Mouse (Mus musculus) megakaryocyte progenitor cell, adult 5-6 weeks (primary cell): ENCODE data around the gene Vmn1r235. TPM values are rescaled to one million over a fixed set of nuclear protein-coding genes. Genes with fewer than 3 reads are reported as not detected.
"Not testable (repeated sequence)": the region's sequence is repeated elsewhere in the genome, so short reads cannot be mapped to it uniquely, and the experiment has no call there.

Source experiments
- ATAC-seq: replicated peaks from 2 replicates; pipeline ENCODE4 v1.8.0; 2016; ENCODE audit warnings: mild to moderate bottlenecking, moderate TSS enrichment, inconsistent platforms; ENCODE audit not compliant: poor library complexity
- total RNA-seq, 2 experiments: library from RNA; stranded (forward) in 1 of 2; stranded (reverse) in 1 of 2; fragments of 157-497, 149-512 nt in 1 of 2; fragments of 200-1000 nt in 1 of 2; gene quantifications; 2 replicates each; pipeline versions ENCODE4 v1.2.3 to v1.2.4; 2015 to 2017

Gene Vmn1r235
- not detected in 2 replicates for total RNA-seq (2015)
- not detected in 2 replicates for total RNA-seq (2017)

- ATAC-seq = no peak
Measured at GRCm38 (mm10) chr17:21256111-21256510, at the start of gene Vmn1r235. Gene Vmn1r235 (plus strand): TSS chr17:21256411.

- ATAC-seq = not testable (repeated sequence)
Measured at GRCm38 (mm10) chr17:21211081-21211480, 45.1 kb upstream of the Vmn1r235 start.

GRCm38 (mm10) chr17:21225787-21226186, 30.4 kb upstream of the Vmn1r235 start, which contains the start of gene Vmn1r234:
Gene Vmn1r234 (plus strand): TSS chr17:21226087.
- no peak for ATAC-seq

GRCm38 (mm10) chr17:21231654-21232053, 24.6 kb upstream of the Vmn1r235 start:
- ATAC-seq = peak; percentile 98

GRCm38 (mm10) chr17:21272103-21272502, 15.9 kb downstream of the Vmn1r235 start:
- ATAC-seq = peak; percentile 96

GRCm38 (mm10) chr17:21282642-21283041, 26.4 kb downstream of the Vmn1r235 start, which contains the start of gene Vmn1r236:
Gene Vmn1r236 (plus strand): TSS chr17:21282942.
- no peak for ATAC-seq

GRCm38 (mm10) chr17:21284395-21284794, 28.2 kb downstream of the Vmn1r235 start:
- no peak for ATAC-seq

- ATAC-seq = no peak
Measured at GRCm38 (mm10) chr17:21289695-21290094, 33.5 kb downstream of the Vmn1r235 start.

- no peak for ATAC-seq
Measured at GRCm38 (mm10) chr17:21311565-21311964, 55.4 kb downstream of the Vmn1r235 start, which contains the start of gene Vmn1r237. Gene Vmn1r237 (plus strand): TSS chr17:21311865.

Other genes starting within 250 kb of the Vmn1r235 start
- gene Zfp160, start 247.5 kb upstream of the Vmn1r235 start, total RNA-seq (2015) = 15.7 and 23.4 TPM in 2 replicates
- gene Zfp160, start 247.5 kb upstream of the Vmn1r235 start, total RNA-seq (2017) = 18.3 and 25.3 TPM in 2 replicates
- gene Vmn1r234, start 30.3 kb upstream of the Vmn1r235 start, total RNA-seq (2015) = not detected in 2 replicates
- not detected in 2 replicates for gene Vmn1r234, start 30.3 kb upstream of the Vmn1r235 start, total RNA-seq (2017)
- gene Vmn1r236, start 26.5 kb downstream of the Vmn1r235 start, total RNA-seq (2015) = not detected in 2 replicates
- not detected in 2 replicates for gene Vmn1r236, start 26.5 kb downstream of the Vmn1r235 start, total RNA-seq (2017)
- not detected in 2 replicates for gene Vmn1r237, start 55.5 kb downstream of the Vmn1r235 start, total RNA-seq (2015)
- gene Vmn1r237, start 55.5 kb downstream of the Vmn1r235 start, total RNA-seq (2017) = not detected in 2 replicates
- 10.4 and 11.3 TPM in 2 replicates for gene Zfp677, start 127.3 kb downstream of the Vmn1r235 start, total RNA-seq (2015)
- 7.0 and 9.9 TPM in 2 replicates for gene Zfp677, start 127.3 kb downstream of the Vmn1r235 start, total RNA-seq (2017)
- gene Zfp54, start 166.8 kb downstream of the Vmn1r235 start, total RNA-seq (2015) = 7.0 and 10.7 TPM in 2 replicates
- gene Zfp54, start 166.8 kb downstream of the Vmn1r235 start, total RNA-seq (2017) = 8.8 and 9.1 TPM in 2 replicates
- 16.9 and 22.8 TPM in 2 replicates for gene Zfp51, start 194.0 kb downstream of the Vmn1r235 start, total RNA-seq (2015)
- 10.9 and 13.2 TPM in 2 replicates for gene Zfp51, start 194.0 kb downstream of the Vmn1r235 start, total RNA-seq (2017)
- 14.5 and 18.7 TPM in 2 replicates for gene Zfp53, start 232.6 kb downstream of the Vmn1r235 start, total RNA-seq (2015)
- 11.6 and 13.9 TPM in 2 replicates for gene Zfp53, start 232.6 kb downstream of the Vmn1r235 start, total RNA-seq (2017)